Mouse (Mus musculus) E14TG2a.4 (cell line): ENCODE measurements around the gene Itpr1.

ENCODE experiments used
- H3K27me3 ChIP-seq: 2 replicates; pipeline ENCODE4 v1.6.1; 2014; ENCODE audit warnings: low read length, control low read depth; ENCODE audit not compliant: insufficient read depth
- H3K36me3 ChIP-seq: 2 replicates; pipeline ENCODE4 v1.6.1; 2014; ENCODE audit warnings: low read length, control low read depth; ENCODE audit not compliant: insufficient read depth
- H3K4me1 ChIP-seq: replicated peaks from 2 replicates; pipeline ENCODE4 v1.6.1; 2014; ENCODE audit warnings: low read depth, low read length, control low read depth
- H3K4me3 ChIP-seq: replicated peaks from 2 replicates; pipeline ENCODE4 v1.5.1; 2014; ENCODE audit warnings: mild to moderate bottlenecking, low read length
- H3K9me3 ChIP-seq: 2 replicates; pipeline ENCODE4 v1.6.1; 2014; ENCODE audit warnings: low read length, control low read depth
- CTCF ChIP-seq: conservative IDR thresholded peaks from 2 replicates; pipeline ENCODE4 v1.5.1; 2014; ENCODE audit warnings: low read length
- NANOG ChIP-seq: IDR thresholded peaks from 2 replicates; pipeline ENCODE4 v1.6.1; 2014; ENCODE audit warnings: borderline replicate concordance, low read length, mixed read lengths
- POU5F1 ChIP-seq: IDR thresholded peaks from 2 replicates; pipeline ENCODE4 v1.6.1; 2014; ENCODE audit warnings: low read length, borderline replicate concordance

The Itpr1 gene

GRCm38 (mm10) chr6:108598691-108599090 lies 385.8 kb downstream of the Itpr1 start:
- no peaks in the 10 kb centered on the region for H3K36me3 ChIP-seq
- H3K4me1 ChIP-seq, result peaks cover 2% of the 10 kb centered on the region; the same call in 1 of the 2 replicates
- no peaks in the 10 kb centered on the region for H3K9me3 ChIP-seq
- H3K4me3 ChIP-seq, result no peak overlapping the region
- no peaks in the 10 kb centered on the region for H3K27me3 ChIP-seq
- TF ChIP-seq POU5F1, result no peak

GRCm38 (mm10) chr6:108599317-108599716 lies 386.4 kb downstream of the Itpr1 start:
- Histone ChIP-seq H3K27me3 (no peaks in the 10 kb centered on the region), H3K4me1 (no peaks in the 10 kb centered on the region), H3K4me3 (no peak overlapping the region), H3K9me3 (no peaks in the 10 kb centered on the region), H3K36me3 (no peaks in the 10 kb centered on the region)
- TF ChIP-seq CTCF (no peak), POU5F1 (no peak), NANOG (no peak)
